Mouse (Mus musculus): ENCODE results near the gene Gm20449.

GRCm38 (mm10) chr7:41497871-41498270 lies 1.3 kb downstream of the Gm20449 start:
- no peak for TF ChIP-seq GATA1 (IDR thresholded peaks at IDR 0.05; ENCODE audit: borderline replicate concordance, low read length)
- TF ChIP-seq FLI1 (IDR thresholded peaks at IDR 0.05; ENCODE audit: low read length): no peak

Measured in megakaryocyte, embryonic 14.5 days (primary cell).